ENCODE assay signal across 8 mouse cellular contexts in genomic region chr14:19277777-19278385, GRCm38 (mm10).
DNase-seq lines count a peak whose midpoint lies in the region; ATAC-seq and TF ChIP-seq lines count a peak whose summit lies in the region.

No protein-coding gene starts in this region.

- no peak for TF ChIP-seq CTCF in left cerebral cortex, adult 2 months (IDR thresholded peaks at IDR 0.05)

- WGBS in embryonic facial prominence, embryonic 12.5 days = 63% methylated on average over 4 of the region's 4 CpGs

- no peak overlapping the region for H3K4me2 ChIP-seq in embryonic facial prominence, embryonic 12.5 days (replicated peaks)

- peaks cover 40% of the 10 kb centered on the region for H3K9me3 ChIP-seq in embryonic facial prominence, embryonic 12.5 days

- peak; percentile 83; the same call in 1 of the 2 replicates for ATAC-seq in embryonic facial prominence, embryonic 12.5 days (ENCODE audit: insufficient number of reproducible peaks, insufficient read depth, low FRiP score, low TSS enrichment)

- no peaks in the 10 kb centered on the region for H3K36me3 ChIP-seq in embryonic facial prominence, embryonic 12.5 days

- intact Hi-C loops in heart, postnatal 14 days (cut with DNase I) = no loop called here
- intact Hi-C loops in left cerebral cortex, adult 2 months (cut with DNase I) = no loop called here

- H3K4me3 ChIP-seq in embryonic facial prominence, embryonic 12.5 days = no peak overlapping the region
- no peak overlapping the region for H3K4me3 ChIP-seq in left cerebral cortex, adult 2 months

- H3K9ac ChIP-seq in embryonic facial prominence, embryonic 12.5 days = no peak overlapping the region

- H3K27me3 ChIP-seq in embryonic facial prominence, embryonic 12.5 days = no peaks in the 10 kb centered on the region

- DNase-seq in kidney, adult 9 months = peak; percentile 14
- no peak for DNase-seq in kidney, adult 8-10 months
- DNase-seq in adrenal gland, adult 18-20 months (ENCODE audit: low spot score in 2 of 2) = peak; percentile 67 to 74
- peak; percentile 68 to 77 for DNase-seq in heart, postnatal 14 days
- peak; percentile 39 to 65 for DNase-seq in left cerebral cortex, adult 2 months (ENCODE audit: extremely low spot score in 1 of 2, low spot score in 2 of 2)
- peak; percentile 25 for DNase-seq in lung, postnatal 36 days
- DNase-seq in spleen, postnatal 36 days (ENCODE audit: low spot score in 2 of 2) = peak; percentile 27 to 61

- no peaks in the 10 kb centered on the region for H3K4me1 ChIP-seq in embryonic facial prominence, embryonic 12.5 days

- no peak overlapping the region for H3K27ac ChIP-seq in embryonic facial prominence, embryonic 12.5 days
- H3K27ac ChIP-seq in left cerebral cortex, adult 2 months = no peak overlapping the region

Comparison
In these comparisons a context has a peak if more than half of its experiments do, and no peak if none do; other contexts are left out.
1. DNase-seq: peak in kidney, adult 9 months (single experiment), adrenal gland, adult 18-20 months (2 of 2), heart, postnatal 14 days (2 of 2), left cerebral cortex, adult 2 months (2 of 2), lung, postnatal 36 days (single experiment) and spleen, postnatal 36 days (2 of 2); none in kidney, adult 8-10 months (0 of 2).